Mouse (Mus musculus): ENCODE results near the gene Med13l.
"Not testable (repeated sequence)": the region's sequence is repeated elsewhere in the genome, so short reads cannot be mapped to it uniquely, and the experiment has no call there.

Med13l gene

GRCm38 (mm10) chr5:118632346-118632745 lies 71.9 kb downstream of the Med13l start:
- DNase-seq (ENCODE audit: low spot score in 2 of 2), result no peak

- DNase-seq (ENCODE audit: low spot score in 2 of 2), result no peak
Measured at GRCm38 (mm10) chr5:118633106-118633505, 72.6 kb downstream of the Med13l start.

GRCm38 (mm10) chr5:118635476-118636187 lies 75.2 kb downstream of the Med13l start:
- no peak for DNase-seq (ENCODE audit: low spot score in 2 of 2)

- no peak for DNase-seq (ENCODE audit: low spot score in 2 of 2)
Measured at GRCm38 (mm10) chr5:118636399-118637369, 76.2 kb downstream of the Med13l start.

- no peak for DNase-seq (ENCODE audit: low spot score in 2 of 2)
Measured at GRCm38 (mm10) chr5:118637931-118638330, 77.5 kb downstream of the Med13l start.

GRCm38 (mm10) chr5:118638534-118639109 lies 78.1 kb downstream of the Med13l start:
- DNase-seq (ENCODE audit: low spot score in 2 of 2), result no peak

- no peak for DNase-seq (ENCODE audit: low spot score in 2 of 2)
Measured at GRCm38 (mm10) chr5:118639117-118639707, 78.7 kb downstream of the Med13l start.

- DNase-seq (ENCODE audit: low spot score in 2 of 2), result no peak
Measured at GRCm38 (mm10) chr5:118644041-118644440, 83.6 kb downstream of the Med13l start.

GRCm38 (mm10) chr5:118644511-118644910 lies 84.0 kb downstream of the Med13l start:
- no peak for DNase-seq (ENCODE audit: low spot score in 2 of 2)

GRCm38 (mm10) chr5:118645196-118645805 lies 84.8 kb downstream of the Med13l start:
- no peak for DNase-seq (ENCODE audit: low spot score in 2 of 2)

- no peak for DNase-seq (ENCODE audit: low spot score in 2 of 2)
Measured at GRCm38 (mm10) chr5:118646897-118647296, 86.4 kb downstream of the Med13l start.

- no peak for DNase-seq (ENCODE audit: low spot score in 2 of 2)
Measured at GRCm38 (mm10) chr5:118647384-118647783, 86.9 kb downstream of the Med13l start.

GRCm38 (mm10) chr5:118649215-118650006 lies 88.9 kb downstream of the Med13l start:
- DNase-seq (ENCODE audit: low spot score in 2 of 2), result no peak

- DNase-seq (ENCODE audit: low spot score in 2 of 2), result no peak
Measured at GRCm38 (mm10) chr5:118650007-118650548, 89.6 kb downstream of the Med13l start.

- DNase-seq (ENCODE audit: low spot score in 2 of 2), result no peak
Measured at GRCm38 (mm10) chr5:118650746-118651145, 90.3 kb downstream of the Med13l start.

- DNase-seq (ENCODE audit: low spot score in 2 of 2), result no peak
Measured at GRCm38 (mm10) chr5:118652611-118653010, 92.1 kb downstream of the Med13l start.

GRCm38 (mm10) chr5:118653119-118653518 lies 92.6 kb downstream of the Med13l start:
- DNase-seq (ENCODE audit: low spot score in 2 of 2), result not testable (repeated sequence)

- DNase-seq (ENCODE audit: low spot score in 2 of 2), result no peak
Measured at GRCm38 (mm10) chr5:118654599-118654998, 94.1 kb downstream of the Med13l start.

GRCm38 (mm10) chr5:118655025-118655424 lies 94.5 kb downstream of the Med13l start:
- no peak for DNase-seq (ENCODE audit: low spot score in 2 of 2)

GRCm38 (mm10) chr5:118655428-118655827 lies 94.9 kb downstream of the Med13l start:
- no peak for DNase-seq (ENCODE audit: low spot score in 2 of 2)

Measured in urinary bladder, postnatal 4 days (tissue).